Mouse (Mus musculus) hindbrain, embryonic 12.5 days (tissue): Measurements from ENCODE around the gene Scgb1b15. TPM values are rescaled to one million over a fixed set of nuclear protein-coding genes. Genes with fewer than 3 reads are reported as not detected.
"Not testable (repeated sequence)": the region's sequence is repeated elsewhere in the genome, so short reads cannot be mapped to it uniquely, and the experiment has no call there.

Source experiments
- ATAC-seq: fragments of 200-750 bp; cut with Nextera tagmentation; 2 replicates; pipeline ENCODE4 v1.8.0; 2017; ENCODE audit warnings: moderate TSS enrichment; ENCODE audit not compliant: low FRiP score
- H3K27ac ChIP-seq: fragments of 300-500 bp; sonication (generic); 2 replicates; pipeline ENCODE4 v1.5.1; 2016; ENCODE audit warnings: mild to moderate bottlenecking
- H3K27me3 ChIP-seq: fragments of 300-500 bp; sonication (generic); 2 replicates; pipeline ENCODE4 v1.6.1; 2016; ENCODE audit warnings: mild to moderate bottlenecking
- H3K36me3 ChIP-seq: fragments of 300-500 bp; sonication (generic); 2 replicates; pipeline ENCODE4 v1.6.1; 2016; ENCODE audit warnings: mild to moderate bottlenecking
- H3K4me1 ChIP-seq: fragments of 300-500 bp; sonication (generic); 2 replicates; pipeline ENCODE4 v1.6.1; 2016
- H3K4me2 ChIP-seq: fragments of 300-500 bp; sonication (generic); replicated peaks from 2 replicates; pipeline ENCODE4 v1.6.1; 2016; ENCODE audit warnings: mild to moderate bottlenecking
- H3K4me3 ChIP-seq: fragments of 300-500 bp; sonication (generic); 2 replicates; pipeline ENCODE4 v1.5.1; 2016; ENCODE audit warnings: mild to moderate bottlenecking
- H3K9ac ChIP-seq: fragments of 300-500 bp; sonication (generic); 2 replicates; pipeline ENCODE4 v1.6.1; 2016; ENCODE audit warnings: mild to moderate bottlenecking, moderate library complexity
- H3K9me3 ChIP-seq: fragments of 300-500 bp; sonication (generic); replicated peaks from 2 replicates; pipeline ENCODE4 v1.6.1; 2016; ENCODE audit warnings: mild to moderate bottlenecking
- polyA plus RNA-seq: library from polyadenylated mRNA; unstranded; fragments of >200 nt; fragmentation: Nextera tagmentation; extraction: Ambion mirVana; gene quantifications from 2 replicates; pipeline ENCODE4 v1.2.1, GENCODE M21; 2016

Scgb1b15 gene
- not detected in 2 replicates for polyA plus RNA-seq

GRCm38 (mm10) chr7:32836254-32836653, at the start of gene Scgb1b15:
Gene Scgb1b15 (plus strand): TSS chr7:32836554.
- H3K36me3 ChIP-seq: not testable (repeated sequence)

DNA sequence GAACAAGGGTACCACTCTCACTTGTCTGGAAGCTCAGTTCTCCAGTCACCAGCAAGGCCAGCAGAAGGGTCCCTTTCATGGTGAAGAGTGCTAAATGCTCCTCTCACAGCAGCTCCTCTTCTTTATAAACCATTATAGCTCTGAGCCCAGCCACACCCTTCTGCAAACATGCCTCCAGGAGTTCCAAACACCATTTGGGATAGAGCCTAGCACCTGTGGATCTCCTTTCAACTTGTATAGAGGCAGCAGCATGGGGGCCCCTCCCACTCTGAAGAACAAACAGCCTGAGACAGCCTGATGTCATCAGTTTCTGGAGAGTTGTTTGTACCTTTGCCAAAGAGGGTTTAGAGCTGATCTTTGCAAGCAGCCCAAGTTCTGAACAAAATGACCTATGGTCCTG, 6.8 kb upstream of the Scgb1b15 start, which contains the start of gene Scgb2b15:
Gene Scgb2b15 (minus strand): TSS at position 101 of the 400 bp plus-strand sequence.
- not testable (repeated sequence) for H3K36me3 ChIP-seq, H3K9me3 ChIP-seq, H3K27ac ChIP-seq, H3K27me3 ChIP-seq, H3K4me1 ChIP-seq, ATAC-seq, H3K4me2 ChIP-seq, H3K4me3 ChIP-seq, H3K9ac ChIP-seq

More at GRCm38 (mm10) chr7:32836254-32836653, at the start of gene Scgb1b15:
- H3K9me3 ChIP-seq, H3K9ac ChIP-seq, ATAC-seq, H3K4me2 ChIP-seq, H3K4me1 ChIP-seq, H3K27ac ChIP-seq, H3K4me3 ChIP-seq, H3K27me3 ChIP-seq: not testable (repeated sequence)

Other genes starting within 250 kb of the Scgb1b15 start
- gene Scgb2b15, start 6.9 kb upstream of the Scgb1b15 start, polyA plus RNA-seq: not detected in 2 replicates
- gene Scgb2b17, start 220.0 kb downstream of the Scgb1b15 start, polyA plus RNA-seq: not detected in 2 replicates
- gene Scgb1b17, start 226.9 kb downstream of the Scgb1b15 start, polyA plus RNA-seq: not detected in 2 replicates